Mouse (Mus musculus): ENCODE results near the gene Cyp27a1. TPM values are rescaled to one million over a fixed set of nuclear protein-coding genes. Genes with fewer than 3 reads are reported as not detected.
A peak's percentile ranks its signal among the peaks of the same experiment; 100 is the strongest.

Gene Cyp27a1
- polyA plus RNA-seq, 1 experiment from 2014 or later = 19.8 TPM

DNA sequence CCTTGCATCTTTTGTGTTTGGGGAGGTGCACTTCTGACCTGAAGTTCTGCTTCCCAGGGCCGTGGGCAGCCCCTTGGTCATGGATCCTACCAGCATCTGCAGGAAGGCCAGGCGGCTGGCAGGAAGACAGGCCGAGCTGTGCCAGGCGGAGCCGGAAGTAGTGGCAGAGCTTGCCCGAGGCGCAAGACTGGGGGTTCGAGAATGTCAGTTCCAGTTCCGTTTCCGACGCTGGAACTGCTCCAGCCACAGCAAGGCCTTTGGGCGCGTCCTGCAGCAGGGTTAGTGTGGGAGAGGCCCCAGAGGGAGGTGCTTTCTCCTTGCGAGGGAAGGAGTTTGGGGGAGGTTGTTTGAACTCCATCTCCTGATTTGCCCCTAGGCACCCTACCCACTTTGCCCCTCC lies 68.7 kb downstream of the Cyp27a1 start:
- Histone ChIP-seq H3K36me3 (ENCODE audit: control insufficient read depth, insufficient read depth, low read length) (no peaks in the 10 kb centered on the region), H3K9me3 (ENCODE audit: control insufficient read depth, low read length) (no peaks in the 10 kb centered on the region), H3K4me3 (ENCODE audit: low read depth, low read length) (no peak overlapping the region), H3K27me3 (ENCODE audit: control insufficient read depth, insufficient read depth, low read length) (peaks cover 68% of the 10 kb centered on the region), H3K27ac (replicated peaks; ENCODE audit: low read depth, low read length) (no peak overlapping the region), H3K4me1 (ENCODE audit: control insufficient read depth, insufficient read depth, low read length) (peaks cover 4% of the 10 kb centered on the region; the same call in 1 of the 2 replicates), H3K9ac (ENCODE audit: low read length) (no peak overlapping the region), H3K4me2 (ENCODE audit: low read depth, severe bottlenecking) (no peak overlapping the region)
- no peak for DNase-seq (ENCODE audit: low spot score)
- 23% methylated on average over 14 of the region's 14 CpGs for WGBS
- ATAC-seq (ENCODE audit: insufficient number of reproducible peaks, low FRiP score, low TSS enrichment, low read depth) = no peak

DNA sequence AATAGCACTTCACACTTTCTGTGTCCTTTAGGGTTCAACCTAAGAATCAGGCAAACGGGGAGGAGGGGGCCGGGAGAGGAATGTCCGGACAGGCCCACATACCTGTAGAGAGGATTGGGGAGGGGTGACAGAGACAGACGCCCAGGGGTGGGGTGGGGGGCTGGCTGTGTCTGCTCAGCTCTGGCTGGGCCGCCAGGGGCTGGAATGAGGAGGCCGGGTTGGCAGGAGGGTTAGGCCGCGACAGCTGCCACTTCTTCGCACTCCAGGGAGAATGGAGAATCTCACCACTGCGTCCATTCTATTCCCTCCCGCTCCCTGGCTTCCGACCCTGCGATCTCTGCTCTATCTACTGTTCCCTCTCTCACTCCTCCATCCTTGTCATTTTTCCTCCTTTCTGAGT lies 70.2 kb downstream of the Cyp27a1 start:
- H3K9me3 ChIP-seq (ENCODE audit: control insufficient read depth, low read length) = no peaks in the 10 kb centered on the region
- DNase-seq (ENCODE audit: low spot score) = peak; percentile 27
- WGBS = 2% methylated on average over 13 of the region's 13 CpGs
- peaks cover 75% of the 10 kb centered on the region for H3K27me3 ChIP-seq (ENCODE audit: control insufficient read depth, insufficient read depth, low read length)
- peaks cover 4% of the 10 kb centered on the region for H3K4me1 ChIP-seq (ENCODE audit: control insufficient read depth, insufficient read depth, low read length)
- no peak overlapping the region for H3K27ac ChIP-seq (replicated peaks; ENCODE audit: low read depth, low read length)
- peak overlapping the region; percentile 38 for H3K4me3 ChIP-seq (ENCODE audit: low read depth, low read length)
- ATAC-seq (ENCODE audit: insufficient number of reproducible peaks, low FRiP score, low TSS enrichment, low read depth) = no peak
- H3K4me2 ChIP-seq (ENCODE audit: low read depth, severe bottlenecking) = peak overlapping the region; percentile 82
- no peaks in the 10 kb centered on the region for H3K36me3 ChIP-seq (ENCODE audit: control insufficient read depth, insufficient read depth, low read length)
- no peak overlapping the region for H3K9ac ChIP-seq (ENCODE audit: low read length)

DNA sequence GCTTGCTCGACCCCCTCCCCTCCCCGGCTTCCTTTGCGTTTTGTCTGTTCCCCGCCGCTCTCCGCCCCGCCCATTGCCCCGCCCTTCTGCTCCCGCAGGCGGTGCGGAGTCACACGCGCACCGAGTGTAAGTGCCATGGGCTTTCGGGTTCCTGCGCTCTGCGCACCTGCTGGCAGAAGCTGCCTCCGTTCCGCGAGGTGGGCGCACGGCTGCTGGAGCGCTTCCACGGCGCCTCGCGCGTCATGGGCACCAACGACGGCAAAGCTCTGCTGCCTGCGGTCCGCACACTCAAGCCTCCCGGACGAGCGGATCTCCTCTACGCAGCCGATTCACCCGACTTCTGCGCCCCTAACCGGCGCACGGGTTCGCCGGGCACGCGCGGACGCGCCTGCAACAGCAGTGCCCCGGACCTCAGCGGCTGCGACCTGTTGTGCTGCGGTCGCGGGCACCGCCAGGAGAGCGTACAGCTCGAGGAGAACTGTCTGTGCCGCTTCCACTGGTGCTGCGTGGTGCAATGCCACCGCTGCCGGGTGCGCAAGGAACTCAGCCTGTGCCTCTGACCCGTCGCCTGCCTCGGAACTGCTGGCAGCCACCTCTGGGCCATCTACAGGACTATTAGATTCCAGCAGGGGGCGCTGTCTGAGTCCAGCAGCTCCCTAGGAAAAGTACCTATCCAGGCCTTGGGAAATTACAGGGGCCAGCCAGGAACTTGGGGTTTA lies 70.8 kb downstream of the Cyp27a1 start:
- H3K9ac ChIP-seq (ENCODE audit: low read length) = no peak overlapping the region
- no peaks in the 10 kb centered on the region for H3K36me3 ChIP-seq (ENCODE audit: control insufficient read depth, insufficient read depth, low read length)
- H3K4me3 ChIP-seq (ENCODE audit: low read depth, low read length) = peak overlapping the region; percentile 38
- ATAC-seq (ENCODE audit: insufficient number of reproducible peaks, low FRiP score, low TSS enrichment, low read depth) (peak; percentile 59; the same call in 1 of the 2 replicates), DNase-seq (ENCODE audit: low spot score) (peak; percentile 81)
- H3K9me3 ChIP-seq (ENCODE audit: control insufficient read depth, low read length) = no peaks in the 10 kb centered on the region
- WGBS = 3% methylated on average over 67 of the region's 67 CpGs
- no peak overlapping the region for H3K27ac ChIP-seq (replicated peaks; ENCODE audit: low read depth, low read length)
- peak overlapping the region; percentile 82 for H3K4me2 ChIP-seq (ENCODE audit: low read depth, severe bottlenecking)
- H3K27me3 ChIP-seq (ENCODE audit: control insufficient read depth, insufficient read depth, low read length) = peaks cover 74% of the 10 kb centered on the region
- H3K4me1 ChIP-seq (ENCODE audit: control insufficient read depth, insufficient read depth, low read length) = peaks cover 9% of the 10 kb centered on the region

Other genes with a start within 250 kb of the Cyp27a1 start
- 113 and 120 TPM in 2 replicates for gene Cnot9, start 207.5 kb upstream of the Cyp27a1 start, polyA plus RNA-seq (2014; fragmentation: Nextera tagmentation; extraction: Ambion mirVana)
- gene Plcd4, start 170.7 kb upstream of the Cyp27a1 start, polyA plus RNA-seq (2014; fragmentation: Nextera tagmentation; extraction: Ambion mirVana) = 0.53 and 0.79 TPM in 2 replicates
- gene Usp37, start 169.3 kb upstream of the Cyp27a1 start, polyA plus RNA-seq (2014; fragmentation: Nextera tagmentation; extraction: Ambion mirVana) = 46.4 and 52.2 TPM in 2 replicates
- gene Zfp142, start 125.3 kb upstream of the Cyp27a1 start, polyA plus RNA-seq (2014; fragmentation: Nextera tagmentation; extraction: Ambion mirVana) = 10.2 and 11.6 TPM in 2 replicates
- gene Bcs1l, start 125.3 kb upstream of the Cyp27a1 start, polyA plus RNA-seq (2014; fragmentation: Nextera tagmentation; extraction: Ambion mirVana) = 15.4 and 15.9 TPM in 2 replicates
- 8.8 and 9.2 TPM in 2 replicates for gene Rnf25, start 112.2 kb upstream of the Cyp27a1 start, polyA plus RNA-seq (2014; fragmentation: Nextera tagmentation; extraction: Ambion mirVana)
- gene Stk36, start 112.1 kb upstream of the Cyp27a1 start, polyA plus RNA-seq (2014; fragmentation: Nextera tagmentation; extraction: Ambion mirVana) = 13.6 and 16.1 TPM in 2 replicates
- gene Ttll4, start 51.8 kb upstream of the Cyp27a1 start, polyA plus RNA-seq (2014; fragmentation: Nextera tagmentation; extraction: Ambion mirVana) = 42.4 and 51.5 TPM in 2 replicates
- not detected in 2 replicates for gene Prkag3, start 35.6 kb downstream of the Cyp27a1 start, polyA plus RNA-seq (2014; fragmentation: Nextera tagmentation; extraction: Ambion mirVana)
- gene Wnt6, start 58.3 kb downstream of the Cyp27a1 start, polyA plus RNA-seq (2014; fragmentation: Nextera tagmentation; extraction: Ambion mirVana) = 21.2 and 27.4 TPM in 2 replicates
- 1.4 and 1.6 TPM in 2 replicates for gene Wnt10a, start 77.9 kb downstream of the Cyp27a1 start, polyA plus RNA-seq (2014; fragmentation: Nextera tagmentation; extraction: Ambion mirVana)
- gene Cdk5r2, start 141.4 kb downstream of the Cyp27a1 start, polyA plus RNA-seq (2014; fragmentation: Nextera tagmentation; extraction: Ambion mirVana) = not detected in 2 replicates
- not detected in 2 replicates for gene Fev, start 171.8 kb downstream of the Cyp27a1 start, polyA plus RNA-seq (2014; fragmentation: Nextera tagmentation; extraction: Ambion mirVana)
- gene Cryba2, start 179.6 kb downstream of the Cyp27a1 start, polyA plus RNA-seq (2014; fragmentation: Nextera tagmentation; extraction: Ambion mirVana) = not detected in 2 replicates
- not detected in 2 replicates for gene Cfap65, start 222.0 kb downstream of the Cyp27a1 start, polyA plus RNA-seq (2014; fragmentation: Nextera tagmentation; extraction: Ambion mirVana)
- 0.27 and 0.61 TPM in 2 replicates for gene Ihh, start 238.1 kb downstream of the Cyp27a1 start, polyA plus RNA-seq (2014; fragmentation: Nextera tagmentation; extraction: Ambion mirVana)

All from limb, embryonic 11.5 days (tissue).